Mouse (Mus musculus) megakaryocyte progenitor cell, adult 5-6 weeks (primary cell): ENCODE results near the gene Srrm1. TPM values are rescaled to one million over a fixed set of nuclear protein-coding genes. Genes with fewer than 3 reads are reported as not detected.
"Not testable (repeated sequence)": the region's sequence is repeated elsewhere in the genome, so short reads cannot be mapped to it uniquely, and the experiment has no call there.

Source experiments
- ATAC-seq: replicated peaks from 2 replicates; pipeline ENCODE4 v1.8.0; 2016; ENCODE audit warnings: mild to moderate bottlenecking, moderate TSS enrichment, inconsistent platforms; ENCODE audit not compliant: poor library complexity
- total RNA-seq, 2 experiments: library from RNA; stranded (forward) in 1 of 2; stranded (reverse) in 1 of 2; fragments of 157-497, 149-512 nt in 1 of 2; fragments of 200-1000 nt in 1 of 2; gene quantifications; 2 replicates each; pipeline versions ENCODE4 v1.2.3 to v1.2.4; 2015 to 2017

The Srrm1 gene
- total RNA-seq, 2 experiments from 2014 or later = 112 to 218 TPM

DNA sequence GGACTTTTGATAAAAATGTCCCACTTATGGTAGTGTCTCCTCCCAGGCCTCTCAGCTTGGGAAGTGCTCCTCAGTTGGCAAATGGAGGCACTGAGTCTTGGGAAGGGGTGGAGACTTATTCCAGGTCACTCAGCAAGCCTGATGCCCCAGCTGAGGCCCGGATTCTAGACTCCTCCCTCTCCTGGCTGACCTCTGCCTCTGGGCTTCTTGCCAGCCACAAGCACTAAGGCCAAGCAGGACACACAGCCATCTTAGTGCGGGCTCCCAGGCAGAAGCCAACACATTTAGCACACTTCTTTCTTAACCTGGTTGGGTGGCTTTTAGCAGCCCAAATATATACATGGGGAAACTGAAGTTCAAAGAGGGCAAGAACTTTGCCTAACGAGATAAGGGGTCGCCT is 46.6 kb downstream of the Srrm1 start:
- no peak for ATAC-seq

GRCm38 (mm10) chr4:135302261-135302660 is 50.9 kb downstream of the Srrm1 start:
- ATAC-seq = no peak

- no peak for ATAC-seq
These were observed 52.0 kb downstream of the Srrm1 start for GRCm38 (mm10) chr4:135301166-135301565.

DNA sequence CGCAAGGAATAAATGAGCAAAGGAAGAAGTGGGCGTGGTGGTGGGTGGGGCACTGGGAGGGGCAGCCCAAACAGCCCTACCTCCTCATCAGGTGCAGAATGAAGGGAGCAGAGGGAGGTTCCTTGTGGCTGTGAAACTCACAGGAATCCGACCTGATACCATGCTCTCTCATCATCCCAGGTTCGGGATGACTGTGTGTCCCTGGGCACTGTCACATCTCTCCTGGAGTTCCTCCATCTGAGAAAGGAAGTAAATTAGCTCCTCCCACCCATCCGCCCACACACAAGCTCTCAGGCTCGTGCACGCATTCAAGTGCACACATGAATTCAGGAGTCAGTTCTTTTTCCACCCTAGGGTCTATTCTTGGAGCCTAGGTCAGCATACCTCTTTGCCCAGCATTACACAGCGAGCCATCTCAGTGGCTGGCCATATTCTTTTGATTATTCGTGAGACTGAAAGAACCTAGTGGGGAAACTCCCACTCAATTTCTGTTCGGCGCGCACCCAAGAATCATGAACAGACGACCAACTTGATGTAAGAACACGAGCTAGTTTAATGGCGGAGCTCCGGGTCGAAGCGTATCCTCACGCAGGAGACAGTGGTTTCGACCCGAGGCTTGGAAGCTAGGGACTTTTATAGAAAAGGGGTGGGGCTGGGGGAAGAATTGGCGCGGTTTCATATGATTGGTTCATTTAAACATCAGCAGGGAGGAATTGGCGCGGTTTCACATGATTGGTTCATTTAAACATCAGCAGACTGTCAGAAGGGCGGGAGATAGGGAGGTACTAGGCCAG is 52.7 kb downstream of the Srrm1 start:
- no peak for ATAC-seq

DNA sequence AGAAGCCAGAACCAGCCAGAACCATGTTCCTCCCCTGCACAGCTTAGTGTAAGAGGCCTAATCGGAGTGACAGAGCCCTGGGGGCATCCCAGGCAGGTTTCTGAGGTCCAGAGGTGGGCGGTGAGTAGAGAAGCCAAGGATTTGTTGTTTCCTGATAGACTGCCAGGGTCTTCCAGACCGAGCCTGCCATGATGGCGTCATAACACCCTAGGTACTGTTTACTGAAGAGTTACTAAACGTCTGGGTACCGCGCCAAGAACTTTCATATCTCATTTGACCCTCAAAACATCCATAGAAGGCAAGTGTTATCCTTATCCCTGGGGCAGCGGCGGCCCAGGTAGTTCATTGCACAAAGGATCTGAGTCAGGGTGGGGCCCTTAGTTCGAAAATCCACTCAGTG is 54.4 kb downstream of the Srrm1 start:
- ATAC-seq = no peak

DNA sequence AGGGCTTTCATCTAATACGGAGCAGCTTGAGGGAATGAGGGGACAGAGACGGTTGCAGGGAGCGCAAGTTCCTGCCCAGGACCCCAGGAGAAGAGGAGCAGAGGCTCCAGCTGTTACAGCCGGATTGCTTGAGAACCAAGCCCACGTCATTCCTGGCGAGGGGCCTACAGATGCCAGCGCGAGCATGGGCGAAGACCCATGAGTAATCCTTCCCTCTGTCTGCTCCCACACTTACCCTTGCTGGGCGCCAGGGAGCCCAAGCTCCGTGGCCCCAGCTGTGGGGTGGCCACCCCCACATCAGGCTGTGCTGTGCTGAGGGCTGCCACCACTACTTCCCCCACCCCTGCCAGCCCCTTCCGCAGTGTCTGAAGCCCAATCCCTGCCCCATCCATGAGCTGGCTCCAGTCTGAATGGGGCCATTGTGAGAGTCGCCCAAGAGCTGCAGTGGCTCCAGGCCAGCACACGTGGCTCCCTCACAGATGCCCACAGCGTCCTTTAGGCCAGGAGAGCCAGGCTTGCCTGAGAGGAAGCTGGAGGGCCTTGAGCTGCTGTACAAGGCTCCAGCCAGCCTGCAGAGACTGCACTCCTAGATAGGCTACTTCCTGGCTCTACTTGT is 55.1 kb downstream of the Srrm1 start:
- 0 out of 2 replicates have a peak, but pooled peaks have one; percentile 26 for ATAC-seq

DNA sequence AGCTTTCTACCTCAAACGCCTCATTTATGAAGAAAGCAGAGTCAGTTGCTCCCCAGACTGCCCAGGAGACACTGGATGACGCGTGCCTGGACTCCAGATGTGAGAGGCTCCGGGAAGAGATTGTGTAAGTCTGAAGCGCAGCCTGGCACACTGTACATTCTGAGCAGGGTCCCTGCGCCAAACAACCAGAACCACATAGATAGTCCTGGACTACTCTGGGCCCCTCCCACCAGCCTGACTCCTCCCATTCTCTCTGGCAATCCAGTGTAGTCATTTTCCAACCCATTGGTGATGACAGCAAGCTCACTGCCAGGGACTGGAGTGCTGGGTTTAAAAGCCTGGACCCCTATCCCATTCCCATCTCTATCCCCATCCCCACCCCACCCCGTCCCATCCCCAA is 56.0 kb downstream of the Srrm1 start:
- peak; percentile 60 for ATAC-seq

GRCm38 (mm10) chr4:135296565-135296964 is 56.6 kb downstream of the Srrm1 start:
- ATAC-seq = no peak

GRCm38 (mm10) chr4:135293813-135294212 is 59.3 kb downstream of the Srrm1 start:
- ATAC-seq = no peak

DNA sequence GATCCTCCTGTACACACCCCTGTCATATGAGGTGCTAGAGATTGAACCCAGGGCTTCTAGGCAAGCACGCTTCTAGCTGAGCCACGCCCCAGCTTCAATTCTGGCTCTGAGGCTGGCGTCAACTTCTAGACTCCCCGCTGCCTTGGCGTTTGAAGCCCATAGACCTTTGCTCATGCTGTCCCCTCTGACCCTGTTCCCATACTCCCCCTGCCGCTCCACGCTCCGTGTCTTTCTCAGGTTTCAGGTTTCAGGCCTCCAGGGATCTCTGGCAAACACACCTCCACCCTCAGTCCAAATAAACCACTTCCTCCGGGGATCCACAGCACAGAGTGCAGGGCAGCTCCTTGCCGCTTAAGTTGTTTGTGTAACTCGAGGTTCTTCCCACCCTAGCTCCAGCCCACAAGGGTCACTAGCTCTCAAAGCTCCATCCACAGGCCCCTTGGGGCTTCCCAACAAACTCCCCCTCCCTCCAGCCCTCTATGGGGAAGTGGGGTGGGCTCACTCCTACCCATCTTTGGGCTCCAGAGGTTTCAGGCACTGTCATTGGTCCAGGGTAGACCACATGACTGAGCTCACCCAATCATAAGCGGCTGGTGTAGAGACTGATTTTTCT is 60.5 kb downstream of the Srrm1 start:
- ATAC-seq = peak; percentile 52

DNA sequence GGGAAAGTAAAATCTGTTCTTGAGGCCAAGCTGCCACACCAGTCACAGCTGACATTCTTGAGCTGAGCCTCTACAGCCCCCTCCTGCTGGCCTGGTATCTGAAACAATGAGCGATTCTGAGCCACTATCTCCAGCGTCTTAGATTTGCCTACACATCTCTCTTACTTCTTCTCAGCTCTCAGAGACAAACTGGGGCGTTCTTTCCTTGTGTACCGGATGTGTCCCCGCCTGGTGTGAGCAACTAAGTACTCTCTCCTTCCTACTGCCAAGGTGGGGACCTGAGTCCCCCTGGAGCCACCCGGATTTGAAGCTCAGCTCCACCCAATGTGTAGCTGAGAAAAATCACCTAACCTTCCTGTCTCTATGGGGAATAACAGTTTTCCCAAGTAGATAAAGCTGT is 61.3 kb downstream of the Srrm1 start:
- no peak for ATAC-seq

DNA sequence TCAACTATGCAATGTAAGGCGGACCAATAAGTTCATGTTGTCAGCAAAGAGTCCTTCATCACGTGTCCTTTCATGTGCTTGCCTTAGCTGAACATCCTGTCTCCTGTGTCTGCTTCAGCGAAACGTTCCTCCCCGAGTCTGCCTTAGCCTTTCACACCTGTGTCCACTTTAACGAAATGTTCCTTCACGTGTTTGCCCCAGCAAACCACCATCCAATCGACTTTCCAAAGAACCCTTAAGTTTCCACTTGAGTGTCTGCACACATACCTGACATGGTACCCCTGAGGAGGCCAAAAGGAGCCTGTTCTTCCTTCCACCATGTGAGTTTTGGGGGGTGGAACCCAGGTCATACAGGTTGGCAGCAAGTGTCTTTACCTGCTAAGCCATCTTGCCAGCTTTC is 61.9 kb downstream of the Srrm1 start:
- no peak for ATAC-seq

- ATAC-seq = peak; percentile 83
These were observed 65.1 kb downstream of the Srrm1 start for GRCm38 (mm10) chr4:135287975-135288374.

DNA sequence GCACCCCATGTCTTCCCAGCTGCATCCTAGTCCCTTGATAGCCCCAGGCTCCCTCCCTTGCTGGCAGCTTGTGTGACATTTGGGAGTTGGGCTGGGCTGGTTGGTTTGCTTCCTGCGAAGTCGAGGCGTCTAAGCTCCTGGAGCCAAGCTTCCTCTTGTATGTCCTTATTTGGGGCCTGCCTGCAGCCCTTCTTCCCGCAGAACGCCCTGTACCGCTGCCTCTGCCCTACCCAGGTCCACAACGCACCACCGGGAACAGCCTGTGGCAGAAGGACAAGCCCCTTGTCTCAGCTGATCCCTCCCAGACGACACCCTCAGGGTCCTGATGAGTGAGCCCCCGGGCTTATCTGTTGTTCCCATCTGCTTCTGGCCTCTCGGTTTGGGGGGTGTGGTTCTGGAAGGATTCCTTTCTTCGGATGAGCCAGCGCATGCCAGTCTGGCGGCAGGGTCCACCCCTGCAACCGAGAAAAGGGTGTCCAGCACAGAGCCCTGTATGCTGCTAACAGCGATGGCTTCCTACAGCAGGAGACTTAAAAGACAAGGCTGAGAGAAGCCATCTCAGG is 66.2 kb downstream of the Srrm1 start:
- ATAC-seq = peak; percentile 45

DNA sequence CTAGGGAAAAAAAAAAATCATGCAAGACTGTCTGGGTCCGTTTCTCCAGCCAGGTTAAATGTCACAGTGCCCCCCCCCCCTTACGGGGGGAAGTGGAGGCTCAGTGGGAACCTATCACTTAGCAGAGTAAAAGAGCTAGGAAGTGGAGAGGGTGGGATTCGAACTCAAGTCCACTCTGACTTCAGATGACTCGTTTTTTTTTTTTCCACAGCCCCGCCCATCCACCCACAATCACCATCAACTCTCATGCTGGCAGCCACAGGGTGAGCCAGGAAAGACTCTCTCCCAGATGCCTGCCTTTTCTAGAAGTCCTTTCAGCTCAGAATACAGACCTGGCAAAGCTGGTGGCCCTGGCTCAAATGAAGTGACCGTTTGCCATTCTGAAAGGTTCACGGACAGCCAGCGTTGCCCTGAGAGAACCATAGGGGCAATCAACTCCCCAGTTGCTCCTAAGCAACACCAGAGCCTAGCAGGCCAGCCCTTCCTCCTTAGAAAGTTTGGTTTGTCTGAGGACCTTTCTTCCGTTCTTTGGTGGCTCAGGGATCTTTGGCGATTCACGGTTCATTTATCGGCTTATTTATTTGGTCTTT is 67.0 kb downstream of the Srrm1 start:
- no peak for ATAC-seq

DNA sequence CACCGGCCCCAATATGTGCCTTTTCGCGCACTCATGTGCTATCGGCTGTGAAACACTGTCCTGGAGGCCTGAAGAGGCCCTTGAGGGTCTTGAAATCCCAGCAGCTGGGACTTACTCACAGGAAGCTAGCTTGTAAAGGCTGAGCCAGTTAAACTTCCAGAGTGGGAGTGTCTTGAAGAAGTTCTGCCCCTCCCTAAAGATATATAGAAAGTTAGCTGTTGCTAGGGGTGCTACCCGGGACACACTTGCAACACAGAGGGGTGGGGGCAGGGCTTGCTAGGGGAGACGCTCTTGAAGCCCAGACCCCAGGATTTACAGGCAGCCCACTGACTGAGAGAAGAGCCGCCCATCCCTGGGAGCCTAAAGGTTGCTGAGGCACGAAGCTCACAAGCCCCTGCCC is 67.7 kb downstream of the Srrm1 start:
- no peak for ATAC-seq

DNA sequence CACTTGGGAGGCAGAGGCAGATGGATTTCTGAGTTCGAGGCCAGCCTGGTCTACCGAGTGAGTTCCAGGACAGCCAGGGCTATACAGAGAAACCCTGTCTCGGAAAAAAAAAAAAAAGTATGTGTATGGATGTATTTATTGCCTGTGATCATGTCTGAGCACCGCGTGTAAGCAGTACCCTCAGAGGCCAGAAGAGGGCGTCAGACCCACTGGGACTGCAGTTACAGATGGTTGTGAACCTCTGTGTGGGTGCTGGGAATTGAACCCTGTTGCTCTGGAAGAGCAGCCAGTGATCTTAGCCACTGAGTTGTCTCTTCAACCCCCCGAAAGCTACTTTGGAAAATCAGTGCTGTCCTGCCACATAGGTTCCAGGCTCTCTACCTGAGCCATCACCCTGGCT is 69.2 kb downstream of the Srrm1 start:
- no peak for ATAC-seq

- ATAC-seq = no peak
These were observed 69.7 kb downstream of the Srrm1 start for GRCm38 (mm10) chr4:135283417-135283816.

- ATAC-seq = no peak
These were observed 70.3 kb downstream of the Srrm1 start for GRCm38 (mm10) chr4:135282651-135283290.

DNA sequence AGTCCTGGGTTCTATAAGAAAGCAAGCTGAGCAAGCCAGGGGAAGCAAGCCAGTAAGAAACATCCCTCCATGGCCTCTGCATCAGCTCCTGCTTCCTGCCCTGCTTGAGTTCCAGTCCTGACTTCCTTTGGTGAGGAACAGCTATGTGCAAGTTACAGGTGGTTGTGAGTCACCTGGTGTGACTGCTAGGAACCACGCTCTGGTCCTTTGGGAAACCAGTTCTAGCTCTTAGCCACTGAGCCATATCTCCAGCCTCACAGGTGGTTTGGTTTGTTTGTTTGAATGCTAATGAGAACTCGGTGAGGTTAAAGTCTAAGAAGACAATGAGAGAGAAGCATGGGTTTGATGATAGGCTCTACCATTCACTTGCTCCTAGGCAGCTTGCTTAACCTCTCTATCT is 73.1 kb downstream of the Srrm1 start:
- not testable (repeated sequence) for ATAC-seq
